Mouse (Mus musculus): ENCODE measurements at regions not wholly inside any gene's neighbourhood (a gene's known extent, or its start where the extent isn't known, plus 50 kb on each side); places are given as distances from the start of the nearest gene placed in this dataset.

GRCm38 (mm10) chr12:13164791-13165190, 84.2 kb downstream of the Ddx1 start:
- Histone ChIP-seq H3K4me1 (ENCODE audit: control insufficient read depth in 2 of 2, insufficient read depth in 2 of 2, low read length in 2 of 2, poor library complexity in 1 of 2) (no peaks in the 10 kb centered on the region), H3K9me3 (ENCODE audit: control insufficient read depth, insufficient read depth, low read depth, low read length) (no peaks in the 10 kb centered on the region), H3K4me3 (ENCODE audit: insufficient read depth in 1 of 2, low read depth in 1 of 2, low read length in 2 of 2, poor library complexity in 1 of 2, severe bottlenecking in 1 of 2) (no peak overlapping the region), H3K9ac (ENCODE audit: insufficient read depth, low read depth, low read length, poor library complexity, severe bottlenecking) (no peak overlapping the region), H3K27ac (ENCODE audit: insufficient read depth, low read depth, low read length, poor library complexity, severe bottlenecking) (no peak overlapping the region), H3K36me3 (ENCODE audit: control insufficient read depth, insufficient read depth, low read length, poor library complexity, severe bottlenecking) (no peaks in the 10 kb centered on the region)
- TF ChIP-seq CHD2 (IDR thresholded peaks at IDR 0.05; ENCODE audit: low read depth, low read length) = no peak
- TF ChIP-seq MAFK (IDR thresholded peaks at IDR 0.05; ENCODE audit: insufficient read depth, low read depth, low read length) = no peak
- TF ChIP-seq ZNF384 (IDR thresholded peaks at IDR 0.05; ENCODE audit: low read depth, low read length) = no peak
- TF ChIP-seq HCFC1 (IDR thresholded peaks at IDR 0.05; ENCODE audit: borderline replicate concordance, insufficient read depth, low read length) = no peak
- TF ChIP-seq ZC3H11A (IDR thresholded peaks at IDR 0.05; ENCODE audit: borderline replicate concordance, low read depth, low read length) = no peak
- in situ Hi-C loops (cut with MboI; ENCODE audit: low sequenced_read_pairs in 2 of 2, unreplicated experiment in 2 of 2) = no loop called here
- DNase-seq (ENCODE audit: low read depth, low spot score) = no peak

- TF ChIP-seq HCFC1 (IDR thresholded peaks at IDR 0.05; ENCODE audit: borderline replicate concordance, insufficient read depth, low read length) = no peak
- TF ChIP-seq ZC3H11A (IDR thresholded peaks at IDR 0.05; ENCODE audit: borderline replicate concordance, low read depth, low read length) = no peak
- TF ChIP-seq MAFK (IDR thresholded peaks at IDR 0.05; ENCODE audit: insufficient read depth, low read depth, low read length) = no peak
- no peak for TF ChIP-seq CHD2 (IDR thresholded peaks at IDR 0.05; ENCODE audit: low read depth, low read length)
- TF ChIP-seq ZNF384 (IDR thresholded peaks at IDR 0.05; ENCODE audit: low read depth, low read length) = no peak
Measured at GRCm38 (mm10) chr12:13161051-13161450, 88.0 kb downstream of the Ddx1 start.

GRCm38 (mm10) chr12:13159346-13160055, 89.5 kb downstream of the Ddx1 start:
- TF ChIP-seq ZC3H11A (IDR thresholded peaks at IDR 0.05; ENCODE audit: borderline replicate concordance, low read depth, low read length) = no peak
- TF ChIP-seq HCFC1 (IDR thresholded peaks at IDR 0.05; ENCODE audit: borderline replicate concordance, insufficient read depth, low read length) = no peak
- no peak for TF ChIP-seq ZNF384 (IDR thresholded peaks at IDR 0.05; ENCODE audit: low read depth, low read length)
- no peak for TF ChIP-seq MAFK (IDR thresholded peaks at IDR 0.05; ENCODE audit: insufficient read depth, low read depth, low read length)
- no peak for TF ChIP-seq CHD2 (IDR thresholded peaks at IDR 0.05; ENCODE audit: low read depth, low read length)
- Histone ChIP-seq H3K4me1 (ENCODE audit: control insufficient read depth in 2 of 2, insufficient read depth in 2 of 2, low read length in 2 of 2, poor library complexity in 1 of 2) (no peaks in the 10 kb centered on the region), H3K36me3 (ENCODE audit: control insufficient read depth, insufficient read depth, low read length, poor library complexity, severe bottlenecking) (no peaks in the 10 kb centered on the region), H3K4me3 (ENCODE audit: insufficient read depth in 1 of 2, low read depth in 1 of 2, low read length in 2 of 2, poor library complexity in 1 of 2, severe bottlenecking in 1 of 2) (no peak overlapping the region), H3K9ac (ENCODE audit: insufficient read depth, low read depth, low read length, poor library complexity, severe bottlenecking) (no peak overlapping the region), H3K9me3 (ENCODE audit: control insufficient read depth, insufficient read depth, low read depth, low read length) (no peaks in the 10 kb centered on the region), H3K27ac (ENCODE audit: insufficient read depth, low read depth, low read length, poor library complexity, severe bottlenecking) (no peak overlapping the region)
- in situ Hi-C loops (cut with MboI; ENCODE audit: low sequenced_read_pairs in 2 of 2, unreplicated experiment in 2 of 2) = no loop called here
- DNase-seq (ENCODE audit: low read depth, low spot score) = peak; percentile 13

More at GRCm38 (mm10) chr12:13161051-13161450, 88.0 kb downstream of the Ddx1 start:
- no peak overlapping the region for H3K9ac ChIP-seq (ENCODE audit: insufficient read depth, low read depth, low read length, poor library complexity, severe bottlenecking)
- H3K27ac ChIP-seq (ENCODE audit: insufficient read depth, low read depth, low read length, poor library complexity, severe bottlenecking) = no peak overlapping the region
- in situ Hi-C loops (cut with MboI; ENCODE audit: low sequenced_read_pairs in 2 of 2, unreplicated experiment in 2 of 2) = no loop called here
- H3K36me3 ChIP-seq (ENCODE audit: control insufficient read depth, insufficient read depth, low read length, poor library complexity, severe bottlenecking) = no peaks in the 10 kb centered on the region
- no peaks in the 10 kb centered on the region for H3K4me1 ChIP-seq (ENCODE audit: control insufficient read depth in 2 of 2, insufficient read depth in 2 of 2, low read length in 2 of 2, poor library complexity in 1 of 2)
- no peak for DNase-seq (ENCODE audit: low read depth, low spot score)
- H3K9me3 ChIP-seq (ENCODE audit: control insufficient read depth, insufficient read depth, low read depth, low read length) = no peaks in the 10 kb centered on the region
- no peak overlapping the region for H3K4me3 ChIP-seq (ENCODE audit: insufficient read depth in 1 of 2, low read depth in 1 of 2, low read length in 2 of 2, poor library complexity in 1 of 2, severe bottlenecking in 1 of 2)

GRCm38 (mm10) chr12:13157666-13158381, 91.2 kb downstream of the Ddx1 start:
- no peaks in the 10 kb centered on the region for H3K9me3 ChIP-seq (ENCODE audit: control insufficient read depth, insufficient read depth, low read depth, low read length)
- no peak for DNase-seq (ENCODE audit: low read depth, low spot score)
- no peak overlapping the region for H3K27ac ChIP-seq (ENCODE audit: insufficient read depth, low read depth, low read length, poor library complexity, severe bottlenecking)
- no peak overlapping the region for H3K4me3 ChIP-seq (ENCODE audit: insufficient read depth in 1 of 2, low read depth in 1 of 2, low read length in 2 of 2, poor library complexity in 1 of 2, severe bottlenecking in 1 of 2)
- no peaks in the 10 kb centered on the region for H3K36me3 ChIP-seq (ENCODE audit: control insufficient read depth, insufficient read depth, low read length, poor library complexity, severe bottlenecking)
- H3K4me1 ChIP-seq (ENCODE audit: control insufficient read depth in 2 of 2, insufficient read depth in 2 of 2, low read length in 2 of 2, poor library complexity in 1 of 2) = no peaks in the 10 kb centered on the region
- in situ Hi-C loops (cut with MboI; ENCODE audit: low sequenced_read_pairs in 2 of 2, unreplicated experiment in 2 of 2) = no loop called here
- no peak overlapping the region for H3K9ac ChIP-seq (ENCODE audit: insufficient read depth, low read depth, low read length, poor library complexity, severe bottlenecking)
- TF ChIP-seq MAFK (IDR thresholded peaks at IDR 0.05; ENCODE audit: insufficient read depth, low read depth, low read length) (no peak), ZC3H11A (IDR thresholded peaks at IDR 0.05; ENCODE audit: borderline replicate concordance, low read depth, low read length) (no peak), ZNF384 (IDR thresholded peaks at IDR 0.05; ENCODE audit: low read depth, low read length) (no peak), CHD2 (IDR thresholded peaks at IDR 0.05; ENCODE audit: low read depth, low read length) (no peak), HCFC1 (IDR thresholded peaks at IDR 0.05; ENCODE audit: borderline replicate concordance, insufficient read depth, low read length) (no peak)

Measured in ES-E14 (cell line).